Mouse (Mus musculus) gonadal fat pad, adult 2 months (tissue): Measurements from ENCODE around the gene Dhx33. TPM values are rescaled to one million over a fixed set of nuclear protein-coding genes. Genes with fewer than 3 reads are reported as not detected.

ENCODE experiments used
- DNase-seq: peaks from one replicate; pipeline ENCODE4 v3.0.0-alpha.2; 2012; ENCODE audit warnings: low read depth
- polyA plus RNA-seq: library from polyadenylated mRNA; depleted of rRNA; stranded (reverse); fragments of >200 nt; gene quantifications from 2 replicates; pipeline ENCODE4 v1.2.3, GENCODE M21; 2012; rRNA removed

Gene Dhx33
- polyA plus RNA-seq = 28.1 and 30.8 TPM in 2 replicates

GRCm38 (mm10) chr11:71004316-71004773 lies at the start of gene Dhx33:
Dhx33 (minus strand) TSS chr11:71004437.
- peak; percentile 66 for DNase-seq

GRCm38 (mm10) chr11:71052554-71052953 lies 48.3 kb upstream of the Dhx33 start:
- no peak for DNase-seq

GRCm38 (mm10) chr11:71039526-71040298 lies 35.5 kb upstream of the Dhx33 start:
- no peak for DNase-seq

GRCm38 (mm10) chr11:71033163-71033761 lies 29.0 kb upstream of the Dhx33 start, which contains the start of gene 6330403K07Rik:
6330403K07Rik (minus strand) TSS chr11:71033513.
- DNase-seq = no peak

- no peak for DNase-seq
Observed at GRCm38 (mm10) chr11:71032491-71033162, 28.4 kb upstream of the Dhx33 start.

- no peak for DNase-seq
Observed at GRCm38 (mm10) chr11:71032070-71032469, 27.8 kb upstream of the Dhx33 start.

- no peak for DNase-seq
Observed at GRCm38 (mm10) chr11:71029403-71030118, 25.3 kb upstream of the Dhx33 start.

- no peak for DNase-seq
Observed at GRCm38 (mm10) chr11:71028280-71028679, 24.0 kb upstream of the Dhx33 start.

- DNase-seq = peak; percentile 93
Observed at GRCm38 (mm10) chr11:71019201-71020068, 15.2 kb upstream of the Dhx33 start, which contains the start of the genes Mis12 and Derl2. Mis12 (plus strand) TSS chr11:71019611. Derl2 (minus strand) TSS chr11:71019841.

GRCm38 (mm10) chr11:71018416-71019200 lies 14.4 kb upstream of the Dhx33 start:
- no peak for DNase-seq

GRCm38 (mm10) chr11:71017051-71017450 lies 12.8 kb upstream of the Dhx33 start:
- DNase-seq = no peak

GRCm38 (mm10) chr11:71012743-71013142 lies 8.5 kb upstream of the Dhx33 start:
- DNase-seq = no peak

GRCm38 (mm10) chr11:71008321-71008720 lies 4.1 kb upstream of the Dhx33 start:
- DNase-seq = no peak

- no peak for DNase-seq
Observed at GRCm38 (mm10) chr11:71007831-71008230, 3.6 kb upstream of the Dhx33 start.

- DNase-seq = no peak
Observed at GRCm38 (mm10) chr11:71007026-71007425, 2.8 kb upstream of the Dhx33 start.

- no peak for DNase-seq
Observed at GRCm38 (mm10) chr11:71005046-71005445, 809 bp upstream of the Dhx33 start.

GRCm38 (mm10) chr11:71003611-71004315 lies 474 bp downstream of the Dhx33 start:
- DNase-seq = no peak

- no peak for DNase-seq
Observed at GRCm38 (mm10) chr11:71001167-71001566, 3.1 kb downstream of the Dhx33 start.

- DNase-seq = no peak
Observed at GRCm38 (mm10) chr11:70982557-70983228, 21.5 kb downstream of the Dhx33 start, which contains the start of gene C1qbp. C1qbp (minus strand) TSS chr11:70983026.
